Mouse (Mus musculus): ENCODE results near the gene Rasgef1a. TPM values are rescaled to one million over a fixed set of nuclear protein-coding genes. Genes with fewer than 3 reads are reported as not detected.

The Rasgef1a gene
- polyA plus RNA-seq, 1 experiment from 2014 or later: 4.4 TPM

DNA sequence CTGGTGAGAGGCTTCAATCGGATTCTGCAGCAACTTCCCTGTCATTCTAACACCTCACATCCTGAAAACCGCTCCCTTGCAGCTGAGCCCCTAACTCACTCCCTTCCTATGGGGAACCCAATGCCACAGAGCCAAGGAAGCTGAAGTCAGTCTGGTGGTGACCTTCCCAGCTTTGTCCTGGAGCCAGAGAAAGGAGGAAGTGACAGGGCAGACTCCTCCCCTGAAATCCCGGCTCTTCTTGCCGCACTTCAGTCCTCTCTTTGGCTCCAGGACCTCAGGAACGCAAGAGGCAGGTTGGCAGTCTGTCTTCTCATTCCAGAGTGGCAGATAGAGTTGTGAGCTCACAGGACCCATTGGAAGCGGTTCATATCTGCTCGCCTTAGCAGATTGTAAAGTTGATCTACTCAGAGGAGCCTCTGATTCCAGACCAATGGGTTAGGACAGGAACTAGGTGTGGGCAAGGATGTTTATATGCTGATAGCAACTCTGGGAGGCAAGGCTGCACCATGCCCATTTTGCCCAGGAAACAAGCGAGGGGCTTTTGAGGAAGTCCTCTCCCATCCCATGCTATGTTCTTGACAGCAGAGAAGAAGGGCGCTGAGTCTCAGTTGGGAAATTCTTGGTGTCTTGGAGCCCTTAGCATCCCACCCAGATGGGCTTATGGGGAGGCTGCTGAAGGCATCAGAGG, 25.0 kb downstream of the Rasgef1a start:
- no peak overlapping the region for H3K4me3 ChIP-seq
- no peak overlapping the region for H3K4me2 ChIP-seq
- WGBS: 54% methylated on average over 9 of the region's 9 CpGs
- H3K27ac ChIP-seq: peak overlapping the region; percentile 51; the same call in 1 of the 2 replicates
- no peaks in the 10 kb centered on the region for H3K36me3 ChIP-seq
- no peaks in the 10 kb centered on the region for H3K9me3 ChIP-seq
- no peaks in the 10 kb centered on the region for H3K27me3 ChIP-seq
- no peak for ATAC-seq (ENCODE audit: borderline replicate concordance, extremely low read depth, low FRiP score, low TSS enrichment)
- H3K9ac ChIP-seq: no peak overlapping the region
- peaks cover 10% of the 10 kb centered on the region for H3K4me1 ChIP-seq

- H3K4me2 ChIP-seq: no peak overlapping the region
- H3K36me3 ChIP-seq: no peaks in the 10 kb centered on the region
- no peak overlapping the region for H3K9ac ChIP-seq
- 40% methylated on average over 5 of the region's 5 CpGs for WGBS
- peaks cover 10% of the 10 kb centered on the region for H3K4me1 ChIP-seq
- peak overlapping the region; percentile 37; the same call in 1 of the 2 replicates for H3K27ac ChIP-seq
- H3K4me3 ChIP-seq: no peak overlapping the region
- ATAC-seq (ENCODE audit: borderline replicate concordance, extremely low read depth, low FRiP score, low TSS enrichment): no peak
- no peaks in the 10 kb centered on the region for H3K27me3 ChIP-seq
- no peaks in the 10 kb centered on the region for H3K9me3 ChIP-seq
Measured at GRCm38 (mm10) chr6:118036866-118037265, 25.6 kb downstream of the Rasgef1a start.

- WGBS: 40% methylated on average over 4 of the region's 4 CpGs
- no peak overlapping the region for H3K4me3 ChIP-seq
- peaks cover 42% of the 10 kb centered on the region for H3K4me1 ChIP-seq
- no peaks in the 10 kb centered on the region for H3K36me3 ChIP-seq
- H3K27me3 ChIP-seq: no peaks in the 10 kb centered on the region
- no peak; the same call in 1 of the 2 replicates for ATAC-seq (ENCODE audit: borderline replicate concordance, extremely low read depth, low FRiP score, low TSS enrichment)
- no peaks in the 10 kb centered on the region for H3K9me3 ChIP-seq
- no peak overlapping the region for H3K4me2 ChIP-seq
- H3K27ac ChIP-seq: peak overlapping the region; percentile 62
- H3K9ac ChIP-seq: no peak overlapping the region
Measured at GRCm38 (mm10) chr6:118045180-118045579, 33.9 kb downstream of the Rasgef1a start.

DNA sequence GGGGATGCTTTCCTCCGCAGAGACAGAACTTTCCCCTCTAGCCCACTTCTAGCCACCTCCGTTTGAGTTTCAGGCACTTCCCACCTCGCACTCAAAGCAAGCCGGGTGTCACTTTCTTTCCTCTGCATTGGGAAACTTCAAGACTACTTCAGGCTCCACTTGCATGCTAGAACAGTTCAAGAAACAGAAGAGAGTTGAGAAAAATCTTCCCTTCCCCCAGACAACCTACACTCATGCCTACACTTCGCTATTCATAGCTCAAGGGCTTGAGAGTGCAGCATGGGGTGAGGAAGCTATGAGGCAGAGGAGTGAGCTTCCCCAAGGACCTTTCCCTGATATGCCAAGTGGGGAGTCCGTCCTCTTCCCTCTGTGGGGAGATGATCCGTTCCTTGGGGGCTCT, 34.7 kb downstream of the Rasgef1a start:
- 36% methylated on average over 7 of the region's 7 CpGs for WGBS
- no peak overlapping the region for H3K9ac ChIP-seq
- no peak overlapping the region for H3K4me3 ChIP-seq
- no peak overlapping the region for H3K4me2 ChIP-seq
- H3K4me1 ChIP-seq: peaks cover 45% of the 10 kb centered on the region
- ATAC-seq (ENCODE audit: borderline replicate concordance, extremely low read depth, low FRiP score, low TSS enrichment): peak; percentile 23; the same call in 1 of the 2 replicates
- H3K27ac ChIP-seq: peak overlapping the region; percentile 62
- no peaks in the 10 kb centered on the region for H3K27me3 ChIP-seq
- H3K9me3 ChIP-seq: no peaks in the 10 kb centered on the region
- no peaks in the 10 kb centered on the region for H3K36me3 ChIP-seq

DNA sequence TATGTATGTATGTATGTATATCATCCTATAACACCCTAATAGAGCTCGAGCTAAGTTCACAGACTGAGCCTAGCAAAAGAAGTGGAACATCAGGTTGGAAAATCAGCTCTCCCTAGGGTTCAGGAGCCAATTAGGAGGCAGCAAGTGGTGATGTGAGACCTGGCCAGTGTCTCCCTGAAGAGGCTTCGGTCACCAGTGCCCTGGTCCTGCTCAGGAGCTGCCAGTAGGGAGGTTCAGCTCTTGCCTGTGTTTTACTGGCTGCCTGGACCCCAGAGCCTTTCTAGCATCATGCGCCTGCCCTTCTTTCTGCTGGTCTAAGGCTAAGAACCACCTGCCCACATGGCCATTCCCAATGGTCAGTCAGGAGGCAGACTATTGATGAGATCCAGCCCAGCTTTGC, 35.3 kb downstream of the Rasgef1a start:
- Histone ChIP-seq H3K27ac (peak overlapping the region; percentile 62; the same call in 1 of the 2 replicates), H3K36me3 (no peaks in the 10 kb centered on the region), H3K4me2 (no peak overlapping the region), H3K9me3 (no peaks in the 10 kb centered on the region), H3K4me3 (no peak overlapping the region), H3K27me3 (no peaks in the 10 kb centered on the region), H3K4me1 (peaks cover 51% of the 10 kb centered on the region), H3K9ac (no peak overlapping the region)
- no peak for ATAC-seq (ENCODE audit: borderline replicate concordance, extremely low read depth, low FRiP score, low TSS enrichment)
- 76% methylated on average over 3 of the region's 3 CpGs for WGBS

DNA sequence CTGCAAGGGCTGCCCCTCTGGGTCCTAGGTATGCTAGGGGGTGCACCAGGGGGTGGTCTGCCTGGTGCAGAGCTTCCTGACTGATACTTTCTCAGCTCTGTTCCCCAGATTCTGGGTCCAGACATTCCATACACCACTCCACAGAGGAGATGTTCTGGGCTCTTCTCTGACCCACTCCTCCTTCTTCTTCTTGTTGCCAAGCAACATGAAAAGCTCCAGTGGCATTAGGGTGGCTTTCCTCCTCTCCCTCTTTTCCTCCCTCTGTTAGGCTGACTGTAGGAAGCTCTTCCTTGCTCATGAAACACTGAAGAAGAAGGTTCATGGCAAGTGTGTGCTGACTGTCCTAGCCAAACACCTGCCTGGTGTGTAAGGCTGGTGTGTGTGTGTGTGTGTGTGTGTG, 35.7 kb downstream of the Rasgef1a start:
- Histone ChIP-seq H3K27ac (0 out of 2 replicates have a peak overlapping the region, but pooled peaks have one; percentile 62), H3K4me3 (no peak overlapping the region), H3K27me3 (no peaks in the 10 kb centered on the region), H3K9ac (no peak overlapping the region), H3K9me3 (no peaks in the 10 kb centered on the region), H3K4me1 (peaks cover 55% of the 10 kb centered on the region), H3K4me2 (no peak overlapping the region), H3K36me3 (no peaks in the 10 kb centered on the region)
- ATAC-seq (ENCODE audit: borderline replicate concordance, extremely low read depth, low FRiP score, low TSS enrichment): no peak

- no peaks in the 10 kb centered on the region for H3K36me3 ChIP-seq
- H3K9me3 ChIP-seq: no peaks in the 10 kb centered on the region
- no peak overlapping the region for H3K4me3 ChIP-seq
- peak overlapping the region; percentile 23; the same call in 1 of the 2 replicates for H3K27ac ChIP-seq
- peak; percentile 62 for ATAC-seq (ENCODE audit: borderline replicate concordance, extremely low read depth, low FRiP score, low TSS enrichment)
- no peak overlapping the region for H3K9ac ChIP-seq
- no peaks in the 10 kb centered on the region for H3K27me3 ChIP-seq
- peaks cover 59% of the 10 kb centered on the region for H3K4me1 ChIP-seq
- H3K4me2 ChIP-seq: no peak overlapping the region
- 62% methylated on average over 4 of the region's 4 CpGs for WGBS
Measured at GRCm38 (mm10) chr6:118047811-118048505, 36.7 kb downstream of the Rasgef1a start.

DNA sequence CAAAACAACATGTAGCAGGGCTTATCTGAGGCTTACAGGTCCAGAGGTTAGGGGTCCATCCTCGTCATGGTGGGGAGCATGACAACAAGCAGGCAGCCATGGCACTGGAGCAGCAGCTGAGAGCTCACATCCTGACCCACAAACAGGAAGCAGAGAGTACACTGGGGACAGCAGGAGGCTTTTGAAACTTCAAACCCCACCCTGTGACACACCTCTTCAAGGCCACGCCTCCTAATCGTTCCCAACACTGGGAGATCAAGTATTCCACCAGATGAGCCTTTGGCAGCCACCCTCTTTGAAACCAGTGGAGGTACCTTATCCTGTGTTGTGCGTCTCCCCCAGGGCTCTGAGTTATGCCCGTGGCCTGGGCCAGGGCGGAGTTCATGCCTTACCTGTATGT, 38.5 kb downstream of the Rasgef1a start:
- WGBS: 76% methylated on average over 6 of the region's 6 CpGs
- H3K9ac ChIP-seq: no peak overlapping the region

GRCm38 (mm10) chr6:118051474-118051873, 40.2 kb downstream of the Rasgef1a start:
- no peak overlapping the region for H3K4me3 ChIP-seq
- no peak overlapping the region for H3K9ac ChIP-seq
- H3K27me3 ChIP-seq: no peaks in the 10 kb centered on the region
- H3K4me2 ChIP-seq: no peak overlapping the region; the same call in 1 of the 2 replicates
- no peaks in the 10 kb centered on the region for H3K9me3 ChIP-seq
- ATAC-seq (ENCODE audit: borderline replicate concordance, extremely low read depth, low FRiP score, low TSS enrichment): no peak; the same call in 1 of the 2 replicates
- H3K27ac ChIP-seq: peak overlapping the region; percentile 49
- no peaks in the 10 kb centered on the region for H3K36me3 ChIP-seq
- 46% methylated on average over 4 of the region's 4 CpGs for WGBS
- H3K4me1 ChIP-seq: peaks cover 40% of the 10 kb centered on the region

More for the DNA sequence above, 38.5 kb downstream of the Rasgef1a start:
- no peaks in the 10 kb centered on the region for H3K27me3 ChIP-seq
- no peaks in the 10 kb centered on the region for H3K36me3 ChIP-seq
- no peak overlapping the region for H3K4me2 ChIP-seq
- no peak overlapping the region for H3K27ac ChIP-seq
- ATAC-seq (ENCODE audit: borderline replicate concordance, extremely low read depth, low FRiP score, low TSS enrichment): no peak
- no peaks in the 10 kb centered on the region for H3K9me3 ChIP-seq
- H3K4me1 ChIP-seq: peaks cover 51% of the 10 kb centered on the region
- no peak overlapping the region for H3K4me3 ChIP-seq

DNA sequence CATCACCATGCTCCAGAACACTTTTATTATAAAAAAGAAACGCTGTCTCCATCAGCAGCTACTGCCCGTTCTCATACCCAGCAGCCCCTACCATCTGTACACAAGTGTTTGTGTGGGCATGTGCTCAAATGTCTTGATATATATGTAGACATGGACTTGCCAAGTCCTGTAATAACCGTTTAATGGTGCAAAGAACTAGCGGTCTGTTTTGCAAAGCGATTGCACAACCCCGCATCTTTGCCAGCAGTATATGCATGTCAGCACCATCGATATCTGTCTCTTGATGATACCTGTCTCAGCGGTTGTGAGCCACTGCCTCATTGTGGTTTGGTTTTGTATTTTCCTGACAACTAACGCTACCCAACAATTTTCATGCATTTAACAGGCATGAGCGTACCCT, 44.0 kb downstream of the Rasgef1a start:
- no peak for ATAC-seq (ENCODE audit: borderline replicate concordance, extremely low read depth, low FRiP score, low TSS enrichment)
- Histone ChIP-seq H3K4me2 (no peak overlapping the region), H3K9ac (no peak overlapping the region), H3K27ac (no peak overlapping the region), H3K4me1 (peaks cover 17% of the 10 kb centered on the region), H3K27me3 (no peaks in the 10 kb centered on the region), H3K9me3 (no peaks in the 10 kb centered on the region), H3K36me3 (no peaks in the 10 kb centered on the region), H3K4me3 (no peak overlapping the region)
- WGBS: 84% methylated on average over 10 of the region's 10 CpGs

DNA sequence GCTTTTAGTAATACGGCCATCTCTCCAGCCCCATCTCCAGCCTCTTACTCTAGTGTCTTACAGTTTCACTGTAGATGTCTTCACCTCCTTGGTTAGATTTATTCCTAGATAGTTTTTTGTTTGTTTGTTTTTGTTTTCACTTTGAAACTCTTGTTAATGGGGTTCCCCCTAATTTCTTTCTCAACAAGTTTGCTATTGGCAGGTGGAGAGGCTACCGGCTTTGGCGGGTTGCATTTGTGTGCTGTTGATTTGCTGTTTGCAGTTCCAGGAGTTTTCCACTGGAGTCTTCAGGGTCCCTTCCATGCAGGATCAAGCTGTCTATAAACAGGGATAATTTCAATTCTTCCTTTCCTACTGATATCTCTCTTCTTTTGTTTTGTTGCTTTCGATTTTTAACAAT, 50.0 kb downstream of the Rasgef1a start:
- no peak overlapping the region for H3K4me2 ChIP-seq
- peaks cover 14% of the 10 kb centered on the region for H3K4me1 ChIP-seq
- 90% methylated on average over 4 of the region's 4 CpGs for WGBS
- no peak for ATAC-seq (ENCODE audit: borderline replicate concordance, extremely low read depth, low FRiP score, low TSS enrichment)
- peaks cover 19% of the 10 kb centered on the region for H3K27me3 ChIP-seq
- no peak overlapping the region for H3K27ac ChIP-seq
- H3K9ac ChIP-seq: no peak overlapping the region
- H3K36me3 ChIP-seq: no peaks in the 10 kb centered on the region
- no peak overlapping the region for H3K4me3 ChIP-seq
- no peaks in the 10 kb centered on the region for H3K9me3 ChIP-seq

DNA sequence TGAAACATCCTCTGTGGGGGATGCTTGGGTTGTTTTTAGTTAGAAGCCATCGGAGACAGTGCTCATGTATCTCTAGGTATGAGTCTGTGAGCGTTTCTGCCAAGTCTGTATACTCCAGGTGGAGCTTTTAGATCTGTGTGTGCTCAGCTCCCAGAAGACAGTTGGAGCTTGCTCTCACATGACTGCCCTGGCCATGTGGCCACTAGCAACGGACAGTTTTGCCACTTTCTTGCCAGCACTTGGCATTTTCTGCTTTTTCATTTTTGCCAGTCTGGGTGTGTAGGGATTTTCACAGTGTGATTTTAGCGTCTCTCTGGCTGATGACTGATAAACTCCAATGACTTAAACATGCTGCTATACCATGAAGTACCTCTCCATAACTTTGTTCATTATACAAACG, 52.0 kb downstream of the Rasgef1a start:
- ATAC-seq (ENCODE audit: borderline replicate concordance, extremely low read depth, low FRiP score, low TSS enrichment): no peak
- Histone ChIP-seq H3K4me2 (no peak overlapping the region), H3K27ac (no peak overlapping the region), H3K9me3 (no peaks in the 10 kb centered on the region), H3K4me3 (no peak overlapping the region), H3K27me3 (peaks cover 24% of the 10 kb centered on the region), H3K4me1 (peaks cover 23% of the 10 kb centered on the region), H3K9ac (no peak overlapping the region), H3K36me3 (no peaks in the 10 kb centered on the region)
- WGBS: 68% methylated on average over 5 of the region's 5 CpGs

Measured in lung, embryonic 15.5 days (tissue).